Mouse (Mus musculus) embryonic facial prominence, embryonic 14.5 days (tissue): Measurements from ENCODE around the gene Arhgap11a. TPM values are rescaled to one million over a fixed set of nuclear protein-coding genes. Genes with fewer than 3 reads are reported as not detected.

Experiments
- ATAC-seq: fragments of 200-750 bp; cut with Nextera tagmentation; 2 replicates; pipeline ENCODE4 v1.8.0; 2017; ENCODE audit warnings: low read depth, moderate number of reproducible peaks, moderate TSS enrichment
- DNase-seq: peaks from one replicate; pipeline ENCODE4 v3.0.0-alpha.2; 2015; ENCODE audit warnings: low spot score
- H3K27ac ChIP-seq: fragments of 300-500 bp; sonication (generic); replicated peaks from 2 replicates; pipeline ENCODE4 v1.5.1; 2014; ENCODE audit warnings: low read depth, mild to moderate bottlenecking, low read length, moderate library complexity
- H3K27me3 ChIP-seq: fragments of 300-500 bp; sonication (generic); replicated peaks from 2 replicates; pipeline ENCODE4 v1.6.1; 2014; ENCODE audit warnings: low read length; ENCODE audit not compliant: control insufficient read depth, insufficient read depth
- H3K36me3 ChIP-seq: fragments of 300-500 bp; sonication (generic); 2 replicates; pipeline ENCODE4 v1.6.1; 2014; ENCODE audit warnings: low read length, mixed read lengths; ENCODE audit not compliant: control insufficient read depth, insufficient read depth
- H3K4me1 ChIP-seq: fragments of 300-500 bp; sonication (generic); 2 replicates; pipeline ENCODE4 v1.6.1; 2014; ENCODE audit warnings: antibody characterized with exemption, low read length; ENCODE audit not compliant: control insufficient read depth, insufficient read depth
- H3K4me2 ChIP-seq: fragments of 300-500 bp; sonication (generic); 2 replicates; pipeline ENCODE4 v1.6.1; 2014; ENCODE audit warnings: low read depth, mild to moderate bottlenecking, low read length, moderate library complexity, mixed read lengths
- H3K4me3 ChIP-seq: fragments of 300-500 bp; sonication (generic); 2 replicates; pipeline ENCODE4 v1.5.1; 2014; ENCODE audit warnings: low read depth, mild to moderate bottlenecking, low read length
- H3K9ac ChIP-seq: fragments of 300-500 bp; sonication (generic); 2 replicates; pipeline ENCODE4 v1.6.1; 2014; ENCODE audit warnings: low read depth, mild to moderate bottlenecking, low read length, moderate library complexity, mixed read lengths
- H3K9me3 ChIP-seq: fragments of 300-500 bp; sonication (generic); 2 replicates; pipeline ENCODE4 v1.6.1; 2016; ENCODE audit warnings: low read length; ENCODE audit not compliant: control insufficient read depth
- WGBS: fragments of 180-500 bp; shearing (Covaris S2); extraction: QIAGEN DNeasy Blood & Tissue Kit; methylation state at CpG from one replicate; pipeline ENCODE4 v1.1.7; 2014; 5-methylcytosine and 5-hydroxymethylcytosine counted together
- polyA plus RNA-seq: library from polyadenylated mRNA; unstranded; fragments of >200 nt; fragmentation: Nextera tagmentation; extraction: Ambion mirVana; gene quantifications from 2 replicates; pipeline ENCODE4 v1.2.1, GENCODE M21; 2014

The Arhgap11a gene
- polyA plus RNA-seq, 1 experiment from 2014 or later, result 4.1 TPM

DNA sequence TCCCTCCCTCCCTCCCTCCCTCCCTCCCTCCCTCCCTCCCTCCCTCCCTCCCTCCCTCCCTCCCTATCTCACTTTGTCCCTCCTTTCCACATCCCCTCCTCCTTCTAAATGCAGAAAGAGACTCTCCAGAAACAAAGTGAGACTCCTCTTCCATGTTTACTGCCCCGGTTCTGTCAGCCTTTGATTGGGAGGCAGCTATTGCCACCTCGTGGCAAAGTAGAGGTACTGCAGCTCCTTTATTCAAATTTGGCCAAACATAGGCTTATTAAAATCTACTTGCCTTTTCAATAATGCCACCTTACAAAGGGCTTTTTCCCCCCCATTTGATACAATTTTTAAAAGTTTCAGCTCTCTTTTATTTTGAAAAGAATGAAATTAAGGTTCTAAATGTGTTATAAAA is 24.6 kb downstream of the Arhgap11a start:
- Histone ChIP-seq H3K4me1 (no peaks in the 10 kb centered on the region), H3K9ac (no peak overlapping the region), H3K27me3 (no peaks in the 10 kb centered on the region; the same call in 1 of the 2 replicates), H3K9me3 (no peaks in the 10 kb centered on the region), H3K4me2 (no peak overlapping the region), H3K4me3 (no peak overlapping the region), H3K27ac (no peak overlapping the region), H3K36me3 (no peaks in the 10 kb centered on the region)
- WGBS, result 3% methylated on average over 2 of the region's 2 CpGs
- DNase-seq, result peak; percentile 58
- no peak for ATAC-seq

- Histone ChIP-seq H3K36me3 (no peaks in the 10 kb centered on the region), H3K27me3 (no peaks in the 10 kb centered on the region), H3K4me3 (no peak overlapping the region), H3K9me3 (no peaks in the 10 kb centered on the region), H3K27ac (no peak overlapping the region), H3K4me1 (no peaks in the 10 kb centered on the region), H3K9ac (no peak overlapping the region), H3K4me2 (no peak overlapping the region)
- WGBS, result 91% methylated on average over 8 of the region's 8 CpGs
- no peak for ATAC-seq
- no peak for DNase-seq
These were observed 26.1 kb downstream of the Arhgap11a start for GRCm38 (mm10) chr2:113822367-113822766.

DNA sequence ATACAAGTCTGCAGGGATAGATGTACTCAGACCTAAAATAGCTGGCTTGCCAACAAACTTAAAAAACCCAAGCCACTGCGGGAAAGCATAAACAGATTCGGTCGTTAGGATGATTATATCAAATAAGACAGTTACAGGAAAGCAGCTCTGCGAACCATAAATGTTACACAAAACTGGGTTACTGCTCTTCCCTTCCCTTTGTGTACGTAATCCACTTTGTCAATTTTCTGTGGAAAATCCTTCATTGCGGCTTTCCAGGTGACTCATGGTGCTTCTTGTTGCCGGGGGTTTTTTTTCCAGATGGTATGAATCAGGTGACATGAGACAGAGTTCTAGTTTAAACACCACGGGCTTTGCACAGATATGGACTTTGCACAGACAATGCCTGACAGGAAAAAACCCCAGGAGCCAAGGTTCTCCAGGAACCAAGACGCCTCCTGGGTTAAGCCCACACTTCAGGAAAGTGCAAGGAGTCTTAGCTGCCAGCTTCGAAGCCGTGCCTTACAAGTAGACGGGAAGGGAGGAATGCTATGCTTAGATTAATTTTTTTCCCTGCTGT is 27.2 kb downstream of the Arhgap11a start:
- H3K9ac ChIP-seq, result no peak overlapping the region
- H3K36me3 ChIP-seq, result no peaks in the 10 kb centered on the region
- H3K4me3 ChIP-seq, result no peak overlapping the region
- no peaks in the 10 kb centered on the region for H3K4me1 ChIP-seq
- DNase-seq (peak; percentile 65), ATAC-seq (0 out of 2 replicates have a peak, but pooled peaks have one; percentile 31)
- H3K27ac ChIP-seq, result no peak overlapping the region
- WGBS, result 43% methylated on average over 12 of the region's 12 CpGs
- H3K9me3 ChIP-seq, result no peaks in the 10 kb centered on the region
- no peak overlapping the region for H3K4me2 ChIP-seq
- no peaks in the 10 kb centered on the region for H3K27me3 ChIP-seq

DNA sequence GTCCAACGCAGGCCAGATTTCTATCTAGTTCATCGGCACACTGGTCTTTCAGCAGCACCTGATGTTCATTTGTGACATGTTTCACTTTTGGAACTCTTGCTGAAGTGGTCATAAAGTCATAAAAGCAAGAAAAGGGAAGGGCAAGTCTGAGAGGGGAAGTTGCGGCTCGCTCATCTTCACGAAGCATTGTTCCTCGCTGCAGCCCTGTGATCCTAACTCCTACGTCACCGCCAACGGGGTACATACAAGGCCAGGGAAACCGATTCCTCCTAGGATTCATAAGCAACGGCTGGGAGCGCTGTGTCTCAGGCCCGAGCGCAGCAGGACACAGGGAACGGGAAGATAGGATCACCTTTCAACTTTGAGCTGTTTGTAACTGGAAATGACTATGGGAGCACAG is 28.3 kb downstream of the Arhgap11a start:
- Histone ChIP-seq H3K4me3 (no peak overlapping the region), H3K9ac (no peak overlapping the region), H3K27ac (no peak overlapping the region), H3K4me1 (no peaks in the 10 kb centered on the region), H3K36me3 (no peaks in the 10 kb centered on the region), H3K9me3 (no peaks in the 10 kb centered on the region), H3K4me2 (no peak overlapping the region), H3K27me3 (no peaks in the 10 kb centered on the region)
- 86% methylated on average over 15 of the region's 15 CpGs for WGBS
- ATAC-seq (no peak), DNase-seq (no peak)

DNA sequence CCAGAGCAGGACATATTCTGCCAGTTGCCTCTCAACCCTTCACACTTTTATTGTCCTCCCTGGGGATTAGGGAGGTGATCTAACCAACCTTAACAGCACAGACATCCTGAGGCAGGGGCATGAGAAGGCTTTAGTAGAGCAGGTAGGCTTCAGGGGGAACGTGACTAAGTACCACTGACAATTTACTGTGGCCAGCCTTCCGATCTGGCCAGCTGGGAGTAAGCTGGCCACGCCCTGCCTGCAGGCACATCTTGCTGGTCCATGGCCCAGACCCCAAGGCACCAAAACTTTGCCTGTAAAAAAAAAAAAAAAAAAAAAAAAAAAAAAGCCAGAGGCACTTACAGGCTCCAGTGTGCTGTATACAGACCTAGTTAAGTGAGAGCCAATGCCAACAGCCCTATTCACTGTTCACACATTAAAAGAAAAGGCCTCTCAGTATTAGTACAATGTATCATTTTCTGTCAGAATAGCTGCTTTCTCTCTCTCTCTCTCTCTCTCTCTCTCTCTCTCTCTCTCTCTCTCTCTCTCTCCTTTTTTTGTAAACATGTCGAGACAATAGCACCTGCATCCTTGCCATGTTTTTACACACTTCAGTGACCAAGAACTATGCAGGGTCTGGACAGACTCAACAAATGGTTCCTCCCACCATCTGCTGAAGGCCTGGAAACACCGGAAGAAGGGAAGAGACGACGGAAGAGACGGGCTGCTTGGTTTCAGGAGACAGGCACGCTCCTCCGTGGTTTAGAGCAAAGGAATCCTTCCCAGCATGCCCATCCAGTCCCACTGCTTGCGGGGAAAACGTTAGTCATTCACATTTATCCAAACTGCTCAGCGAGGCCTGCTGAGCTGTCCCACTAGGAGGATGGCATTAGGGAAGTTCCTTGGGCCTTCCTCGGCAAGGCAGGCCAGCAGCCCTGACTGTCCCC is 30.5 kb downstream of the Arhgap11a start:
- no peaks in the 10 kb centered on the region for H3K4me1 ChIP-seq
- H3K27ac ChIP-seq, result no peak overlapping the region
- peak; percentile 63; the same call in 1 of the 2 replicates for ATAC-seq
- peak; percentile 49 for DNase-seq
- H3K9me3 ChIP-seq, result no peaks in the 10 kb centered on the region
- WGBS, result 53% methylated on average over 14 of the region's 14 CpGs
- no peak overlapping the region for H3K4me3 ChIP-seq
- no peak overlapping the region for H3K9ac ChIP-seq
- H3K4me2 ChIP-seq, result no peak overlapping the region
- no peaks in the 10 kb centered on the region for H3K27me3 ChIP-seq
- no peaks in the 10 kb centered on the region for H3K36me3 ChIP-seq

DNA sequence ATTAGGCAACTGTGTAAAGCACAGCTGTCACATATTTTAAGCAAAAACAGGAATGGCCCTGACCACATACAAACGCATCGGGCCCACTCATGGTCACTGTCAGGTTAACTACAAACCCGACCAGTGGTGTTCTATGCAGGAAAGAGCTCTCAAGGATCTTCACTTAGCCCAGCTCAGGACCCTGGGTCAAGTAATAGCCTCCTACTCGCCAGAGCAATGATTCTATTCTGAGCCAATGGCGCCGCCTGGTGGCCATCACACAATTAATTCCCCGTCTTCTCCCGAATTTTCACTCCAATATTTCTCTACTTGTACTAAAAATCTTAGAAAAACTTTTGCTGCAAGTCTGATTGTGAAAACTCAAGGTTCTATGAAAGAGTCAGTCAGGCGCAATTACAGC is 40.8 kb downstream of the Arhgap11a start:
- ATAC-seq, result no peak

DNA sequence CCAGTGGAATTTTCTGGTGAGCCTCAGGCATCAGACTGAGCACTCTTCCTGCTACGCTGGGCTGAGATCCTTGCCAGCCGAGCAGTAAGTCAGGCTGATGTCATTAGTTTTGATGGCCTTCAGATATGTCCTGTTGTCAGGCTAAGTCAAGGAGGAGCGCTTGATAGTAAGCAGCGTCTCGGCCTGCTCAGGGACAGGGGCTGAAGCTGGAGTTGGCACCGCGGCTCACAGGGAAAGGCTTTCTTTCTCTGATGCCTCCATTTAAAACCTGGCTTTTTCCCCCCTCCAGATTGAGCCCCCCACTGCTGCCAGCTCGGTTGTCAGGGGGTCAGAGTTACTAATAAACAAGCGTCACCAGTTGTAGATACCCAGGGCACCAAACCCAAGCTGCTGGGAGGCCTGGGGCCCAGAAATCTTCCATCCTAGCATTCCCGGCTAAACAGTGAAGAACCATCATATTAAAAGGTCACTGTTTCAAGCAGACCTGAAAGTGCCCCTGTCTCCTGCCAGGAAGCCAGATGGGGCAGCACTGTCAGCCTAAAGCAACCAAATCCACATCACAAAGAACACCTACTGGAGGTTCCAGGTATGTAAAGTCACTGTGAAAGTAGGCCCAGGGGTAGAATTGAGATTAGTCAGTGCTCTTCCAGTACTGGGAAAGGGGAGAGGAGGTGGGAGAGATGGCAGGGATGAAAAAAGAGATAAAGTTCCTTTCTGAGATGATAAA is 41.4 kb downstream of the Arhgap11a start:
- H3K4me2 ChIP-seq, result no peak overlapping the region
- H3K27me3 ChIP-seq, result no peaks in the 10 kb centered on the region
- no peak overlapping the region for H3K9ac ChIP-seq
- WGBS, result 57% methylated on average over 10 of the region's 10 CpGs
- DNase-seq (no peak), ATAC-seq (no peak)
- H3K9me3 ChIP-seq, result no peaks in the 10 kb centered on the region
- no peaks in the 10 kb centered on the region for H3K36me3 ChIP-seq
- H3K27ac ChIP-seq, result no peak overlapping the region
- H3K4me3 ChIP-seq, result no peak overlapping the region
- H3K4me1 ChIP-seq, result no peaks in the 10 kb centered on the region

More for the DNA sequence above, 40.8 kb downstream of the Arhgap11a start:
- Histone ChIP-seq H3K4me2 (no peak overlapping the region), H3K4me3 (no peak overlapping the region), H3K9me3 (no peaks in the 10 kb centered on the region), H3K27me3 (no peaks in the 10 kb centered on the region), H3K27ac (no peak overlapping the region), H3K9ac (no peak overlapping the region), H3K4me1 (no peaks in the 10 kb centered on the region), H3K36me3 (no peaks in the 10 kb centered on the region)
- DNase-seq, result peak; percentile 53
- 19% methylated on average over 9 of the region's 9 CpGs for WGBS

DNA sequence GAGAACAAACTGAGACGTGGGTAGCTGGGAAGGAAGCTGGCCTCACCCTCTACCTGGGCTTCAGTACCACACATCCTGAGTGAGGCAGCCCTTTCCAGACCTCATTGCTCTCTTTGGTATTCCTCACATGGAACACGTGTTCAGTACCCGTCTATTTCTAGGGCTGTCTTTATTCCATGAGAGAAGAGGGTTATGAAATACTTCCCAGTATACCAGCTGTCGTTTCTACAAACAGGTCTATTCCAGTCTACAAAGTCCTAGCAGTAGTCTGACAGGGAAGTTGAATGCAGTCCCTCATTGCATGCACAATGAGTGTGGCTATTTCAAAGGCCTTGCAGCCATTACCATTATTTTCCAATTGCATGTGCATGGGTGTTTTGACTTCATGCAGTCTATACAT is 42.7 kb downstream of the Arhgap11a start:
- H3K27me3 ChIP-seq, result no peaks in the 10 kb centered on the region
- no peak overlapping the region for H3K4me3 ChIP-seq
- no peak overlapping the region for H3K4me2 ChIP-seq
- H3K9me3 ChIP-seq, result no peaks in the 10 kb centered on the region
- no peaks in the 10 kb centered on the region for H3K36me3 ChIP-seq
- DNase-seq (no peak), ATAC-seq (no peak)
- 82% methylated on average over 4 of the region's 4 CpGs for WGBS
- H3K4me1 ChIP-seq, result 0 out of 2 replicates have a peak, but pooled peaks cover 7% of the 10 kb centered on the region
- no peak overlapping the region for H3K27ac ChIP-seq
- no peak overlapping the region for H3K9ac ChIP-seq
